Mouse (Mus musculus) cerebellum, adult 18-20 months (tissue): ENCODE data around the gene Kcnk3.

Source experiments
- DNase-seq, 2 experiments: peaks; one replicate each; pipeline ENCODE4 v3.0.0; 2021

Kcnk3 gene

GRCm38 (mm10) chr5:30587681-30588300 is at the start of gene Kcnk3:
Gene Kcnk3 (plus strand): TSS chr5:30588170.
- DNase-seq, result peak; percentile 72 to 80

GRCm38 (mm10) chr5:30545698-30546097 is 42.3 kb upstream of the Kcnk3 start, which contains the start of gene Cib4:
Gene Cib4 (minus strand): TSS chr5:30545836.
- no peak for DNase-seq

- no peak for DNase-seq
Observed at GRCm38 (mm10) chr5:30548681-30549080, 39.3 kb upstream of the Kcnk3 start.

GRCm38 (mm10) chr5:30550334-30551021 is 37.5 kb upstream of the Kcnk3 start:
- peak; percentile 61 to 79 for DNase-seq

- DNase-seq, result no peak
Observed at GRCm38 (mm10) chr5:30551022-30551638, 36.8 kb upstream of the Kcnk3 start.

- no peak for DNase-seq
Observed at GRCm38 (mm10) chr5:30552006-30552405, 36.0 kb upstream of the Kcnk3 start.

- no peak for DNase-seq
Observed at GRCm38 (mm10) chr5:30553936-30554335, 34.0 kb upstream of the Kcnk3 start.

- DNase-seq, result no peak
Observed at GRCm38 (mm10) chr5:30554981-30555380, 33.0 kb upstream of the Kcnk3 start.

- DNase-seq, result no peak
Observed at GRCm38 (mm10) chr5:30556284-30556683, 31.7 kb upstream of the Kcnk3 start.

GRCm38 (mm10) chr5:30559421-30559820 is 28.5 kb upstream of the Kcnk3 start:
- DNase-seq, result no peak

- DNase-seq, result no peak
Observed at GRCm38 (mm10) chr5:30559986-30560493, 27.9 kb upstream of the Kcnk3 start.

GRCm38 (mm10) chr5:30568479-30568878 is 19.5 kb upstream of the Kcnk3 start:
- no peak for DNase-seq

GRCm38 (mm10) chr5:30571820-30572219 is 16.1 kb upstream of the Kcnk3 start:
- DNase-seq, result no peak

- no peak for DNase-seq
Observed at GRCm38 (mm10) chr5:30574367-30574766, 13.6 kb upstream of the Kcnk3 start.

GRCm38 (mm10) chr5:30576233-30576632 is 11.7 kb upstream of the Kcnk3 start:
- no peak for DNase-seq

- peak in 1 of 2 experiments; percentile 39 for DNase-seq
Observed at GRCm38 (mm10) chr5:30577251-30577650, 10.7 kb upstream of the Kcnk3 start.

GRCm38 (mm10) chr5:30577654-30578310 is 10.2 kb upstream of the Kcnk3 start:
- peak; percentile 87 to 89 for DNase-seq

- peak in 1 of 2 experiments; percentile 41 for DNase-seq
Observed at GRCm38 (mm10) chr5:30578445-30579080, 9.4 kb upstream of the Kcnk3 start.

- DNase-seq, result no peak
Observed at GRCm38 (mm10) chr5:30580725-30581124, 7.2 kb upstream of the Kcnk3 start.

- no peak for DNase-seq
Observed at GRCm38 (mm10) chr5:30582017-30582416, 6.0 kb upstream of the Kcnk3 start.

GRCm38 (mm10) chr5:30586616-30587015 is 1.4 kb upstream of the Kcnk3 start:
- DNase-seq, result peak; percentile 77 to 81

GRCm38 (mm10) chr5:30587101-30587500 is 869 bp upstream of the Kcnk3 start:
- no peak for DNase-seq
